Mouse (Mus musculus): ENCODE data around the gene Slit2.

DNA sequence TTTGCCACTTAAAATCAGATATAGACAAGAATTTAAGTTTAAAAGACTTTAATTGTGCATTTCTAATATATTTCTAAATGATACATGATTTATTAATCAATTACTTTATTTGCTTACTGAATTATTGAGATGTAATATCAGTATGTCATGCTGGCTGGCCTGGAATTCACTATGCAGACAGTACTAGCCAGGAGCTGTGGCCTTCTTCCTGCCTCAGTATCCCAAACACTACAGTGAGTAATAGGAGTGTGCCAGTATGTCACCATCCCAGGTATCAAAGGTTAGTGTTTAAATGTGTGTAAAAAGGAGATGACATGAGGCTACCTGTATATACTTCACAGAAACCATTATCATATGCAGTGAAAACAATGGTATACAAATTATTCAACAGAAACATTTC is 23.1 kb downstream of the Slit2 start:
- TF ChIP-seq CTCF (IDR thresholded peaks at IDR 0.05; ENCODE audit: insufficient read depth, low read length) (no peak), POLR2A (IDR thresholded peaks at IDR 0.05; ENCODE audit: borderline replicate concordance, extremely low read depth, low read depth, low read length) (no peak)
